Mouse (Mus musculus) neural tube, embryonic 15.5 days (tissue): ENCODE data around the gene Otoa. TPM values are rescaled to one million over a fixed set of nuclear protein-coding genes. Genes with fewer than 3 reads are reported as not detected.

Experiments used
- ATAC-seq: fragments of 200-750 bp; cut with Nextera tagmentation; 2 replicates; pipeline ENCODE4 v1.8.0; 2017; ENCODE audit warnings: mild to moderate bottlenecking, moderate TSS enrichment, moderate library complexity; ENCODE audit not compliant: low FRiP score
- H3K27ac ChIP-seq: fragments of 300-500 bp; sonication (generic); replicated peaks from 2 replicates; pipeline ENCODE4 v1.5.1; 2015; ENCODE audit warnings: mild to moderate bottlenecking, inconsistent platforms
- H3K27me3 ChIP-seq: fragments of 300-500 bp; sonication (generic); replicated peaks from 2 replicates; pipeline ENCODE4 v1.6.1; 2015; ENCODE audit warnings: inconsistent platforms
- H3K36me3 ChIP-seq: fragments of 300-500 bp; sonication (generic); 2 replicates; pipeline ENCODE4 v1.6.1; 2015; ENCODE audit warnings: inconsistent platforms
- H3K4me1 ChIP-seq: fragments of 300-500 bp; sonication (generic); 2 replicates; pipeline ENCODE4 v1.6.1; 2015; ENCODE audit warnings: inconsistent platforms
- H3K4me2 ChIP-seq: fragments of 300-500 bp; sonication (generic); 2 replicates; pipeline ENCODE4 v1.6.1; 2015; ENCODE audit warnings: inconsistent platforms, mild to moderate bottlenecking, moderate library complexity
- H3K4me3 ChIP-seq: fragments of 300-500 bp; sonication (generic); replicated peaks from 2 replicates; pipeline ENCODE4 v1.5.1; 2015; ENCODE audit warnings: mild to moderate bottlenecking, inconsistent platforms
- H3K9ac ChIP-seq: fragments of 300-500 bp; sonication (generic); replicated peaks from 2 replicates; pipeline ENCODE4 v1.6.1; 2015; ENCODE audit warnings: mild to moderate bottlenecking, inconsistent platforms
- H3K9me3 ChIP-seq: fragments of 300-500 bp; sonication (generic); replicated peaks from 2 replicates; pipeline ENCODE4 v1.6.1; 2016; ENCODE audit warnings: inconsistent platforms
- WGBS: fragments of 180-500 bp; shearing (Covaris S2); methylation state at CpG from one replicate; pipeline ENCODE4 v1.1.7; 2015; ENCODE audit warnings: mixed read lengths; 5-methylcytosine and 5-hydroxymethylcytosine counted together
- polyA plus RNA-seq: library from polyadenylated mRNA; unstranded; fragments of >200 nt; fragmentation: Nextera tagmentation; extraction: Ambion mirVana; gene quantifications from 2 replicates; pipeline ENCODE4 v1.2.1, GENCODE M21; 2015

Otoa gene
- polyA plus RNA-seq, 1 experiment from 2014 or later, result 0.31 TPM

DNA sequence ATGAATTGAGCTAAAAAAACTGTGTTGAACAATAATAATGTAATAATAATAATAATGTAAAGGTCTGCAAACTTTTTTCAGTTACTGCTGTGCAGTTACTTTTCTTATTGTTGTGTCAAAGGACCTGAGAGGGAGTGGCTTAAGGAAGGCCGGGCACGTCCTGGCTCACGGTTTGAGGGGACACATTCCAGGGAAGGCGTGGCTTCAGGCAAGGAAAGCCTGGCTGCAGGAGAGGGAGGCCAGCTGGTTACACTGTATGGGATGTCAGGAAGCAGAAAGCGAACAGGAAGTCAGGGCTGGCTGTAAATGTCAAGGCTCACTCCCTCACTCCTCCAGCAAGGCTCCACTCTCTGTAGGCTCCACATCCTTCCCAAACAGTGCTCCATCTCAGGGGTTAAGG is 69.2 kb downstream of the Otoa start:
- no peak overlapping the region for H3K9ac ChIP-seq
- no peak overlapping the region for H3K27ac ChIP-seq
- H3K4me2 ChIP-seq, result no peak overlapping the region
- H3K4me3 ChIP-seq, result no peak overlapping the region
- H3K9me3 ChIP-seq, result no peaks in the 10 kb centered on the region
- WGBS, result 85% methylated on average over 5 of the region's 5 CpGs
- H3K27me3 ChIP-seq, result no peaks in the 10 kb centered on the region
- no peaks in the 10 kb centered on the region for H3K36me3 ChIP-seq
- no peak for ATAC-seq
- no peaks in the 10 kb centered on the region for H3K4me1 ChIP-seq

DNA sequence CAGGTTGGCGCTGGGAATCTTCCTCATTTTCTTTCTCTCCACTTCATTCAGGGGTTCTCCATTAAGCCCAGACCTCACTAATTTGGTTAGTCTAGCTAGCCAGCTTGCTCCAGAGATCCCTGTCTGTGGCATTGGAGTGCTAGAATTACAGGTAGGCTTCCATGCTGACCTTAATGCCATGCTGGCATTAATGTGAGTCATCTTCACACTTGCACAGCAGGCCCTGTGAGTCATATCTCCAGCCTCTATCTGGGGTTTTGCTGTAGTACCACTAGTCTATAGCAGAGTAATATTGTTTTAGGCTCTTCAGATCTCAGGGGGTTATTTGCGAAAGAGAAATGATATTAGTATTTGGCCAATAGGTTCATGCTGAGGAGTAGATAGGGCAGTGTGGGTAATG is 70.7 kb downstream of the Otoa start:
- Histone ChIP-seq H3K4me1 (no peaks in the 10 kb centered on the region), H3K27me3 (no peaks in the 10 kb centered on the region), H3K9ac (no peak overlapping the region), H3K4me2 (no peak overlapping the region), H3K9me3 (no peaks in the 10 kb centered on the region), H3K36me3 (no peaks in the 10 kb centered on the region), H3K4me3 (no peak overlapping the region), H3K27ac (no peak overlapping the region)
- no peak for ATAC-seq
- 99% methylated on average over 2 of the region's 2 CpGs for WGBS

GRCm38 (mm10) chr7:121165616-121166015 is 84.2 kb downstream of the Otoa start:
- no peaks in the 10 kb centered on the region for H3K36me3 ChIP-seq
- ATAC-seq, result no peak
- 0 out of 2 replicates have a peak, but pooled peaks cover 3% of the 10 kb centered on the region for H3K27me3 ChIP-seq
- H3K9me3 ChIP-seq, result no peaks in the 10 kb centered on the region
- H3K9ac ChIP-seq, result no peak overlapping the region
- 35% methylated on average over 1 of the region's 1 CpGs for WGBS
- H3K4me3 ChIP-seq, result no peak overlapping the region
- H3K4me2 ChIP-seq, result no peak overlapping the region
- no peak overlapping the region for H3K27ac ChIP-seq
- H3K4me1 ChIP-seq, result 0 out of 2 replicates have a peak, but pooled peaks cover 5% of the 10 kb centered on the region

- no peaks in the 10 kb centered on the region for H3K36me3 ChIP-seq
These were observed 90.4 kb downstream of the Otoa start for GRCm38 (mm10) chr7:121171888-121172287.

DNA sequence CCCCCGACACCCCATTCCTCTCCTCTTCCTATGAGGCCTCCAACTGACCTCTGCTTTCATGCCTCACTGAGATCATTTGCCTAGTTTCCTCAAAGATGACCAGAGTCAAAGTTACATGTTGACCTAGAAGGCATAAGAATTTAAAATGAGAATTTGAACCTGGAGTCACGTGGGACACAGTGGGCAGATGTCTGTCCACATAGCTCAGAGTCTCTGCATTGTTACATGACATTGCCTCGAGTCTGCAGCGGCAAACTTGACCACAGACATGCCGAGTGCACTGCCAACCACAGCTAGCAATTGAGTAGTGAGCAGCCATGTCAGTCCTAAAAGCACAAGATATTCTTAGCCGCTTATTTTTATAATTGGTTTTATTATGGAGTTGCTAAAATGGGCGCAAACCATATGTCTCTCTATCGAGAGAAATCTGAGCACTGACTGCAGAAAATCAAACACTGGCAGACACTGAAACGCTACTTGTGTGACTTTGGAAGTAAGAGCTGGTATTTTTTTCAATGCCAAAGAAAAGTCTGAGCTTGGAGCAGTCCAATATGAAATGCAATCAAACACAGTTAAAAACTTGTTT is 105.8 kb downstream of the Otoa start:
- Histone ChIP-seq H3K9me3 (no peaks in the 10 kb centered on the region), H3K4me3 (no peak overlapping the region), H3K4me2 (no peak overlapping the region), H3K9ac (no peak overlapping the region), H3K27me3 (no peaks in the 10 kb centered on the region), H3K4me1 (no peaks in the 10 kb centered on the region), H3K36me3 (no peaks in the 10 kb centered on the region), H3K27ac (no peak overlapping the region)
- 88% methylated on average over 9 of the region's 9 CpGs for WGBS
- ATAC-seq, result no peak

More at GRCm38 (mm10) chr7:121171888-121172287, 90.4 kb downstream of the Otoa start:
- no peak for ATAC-seq
- Histone ChIP-seq H3K9ac (no peak overlapping the region), H3K27ac (no peak overlapping the region), H3K9me3 (no peaks in the 10 kb centered on the region), H3K4me2 (no peak overlapping the region), H3K27me3 (no peaks in the 10 kb centered on the region), H3K4me3 (no peak overlapping the region), H3K4me1 (peaks cover 9% of the 10 kb centered on the region; the same call in 1 of the 2 replicates)
- WGBS, result 7% methylated on average over 6 of the region's 6 CpGs

- ATAC-seq, result no peak
- H3K36me3 ChIP-seq, result no peaks in the 10 kb centered on the region
- no peak overlapping the region for H3K4me3 ChIP-seq
- no peaks in the 10 kb centered on the region for H3K27me3 ChIP-seq
- WGBS, result 94% methylated on average over 7 of the region's 7 CpGs
- no peak overlapping the region for H3K27ac ChIP-seq
- H3K4me1 ChIP-seq, result no peaks in the 10 kb centered on the region
- no peak overlapping the region for H3K9ac ChIP-seq
- no peaks in the 10 kb centered on the region for H3K9me3 ChIP-seq
- H3K4me2 ChIP-seq, result no peak overlapping the region
These were observed 107.5 kb downstream of the Otoa start for GRCm38 (mm10) chr7:121188976-121189375.

DNA sequence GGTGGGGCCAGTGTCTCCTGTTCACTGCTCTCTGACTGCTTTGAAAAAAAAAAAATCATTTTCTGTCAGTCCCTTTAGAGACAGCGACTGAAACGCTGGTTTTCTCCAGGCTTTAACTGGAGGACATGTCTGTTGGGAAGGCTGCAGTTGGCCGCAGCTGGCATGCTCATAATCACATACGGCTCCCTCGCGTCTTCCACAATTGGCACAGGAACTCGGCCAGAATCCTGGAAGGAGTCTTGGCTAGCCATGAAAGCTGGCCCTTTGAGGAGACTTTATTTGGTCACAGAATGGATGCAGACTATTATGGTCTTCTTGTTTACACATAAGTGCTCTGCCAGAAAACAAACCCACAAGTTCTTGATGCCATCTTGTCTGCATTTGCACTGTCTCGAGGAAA is 117.5 kb downstream of the Otoa start:
- Histone ChIP-seq H3K4me1 (no peaks in the 10 kb centered on the region), H3K36me3 (no peaks in the 10 kb centered on the region), H3K4me2 (no peak overlapping the region), H3K4me3 (no peak overlapping the region), H3K27ac (no peak overlapping the region), H3K9ac (no peak overlapping the region), H3K27me3 (no peaks in the 10 kb centered on the region), H3K9me3 (no peaks in the 10 kb centered on the region)
- WGBS, result 62% methylated on average over 8 of the region's 8 CpGs
- no peak for ATAC-seq

DNA sequence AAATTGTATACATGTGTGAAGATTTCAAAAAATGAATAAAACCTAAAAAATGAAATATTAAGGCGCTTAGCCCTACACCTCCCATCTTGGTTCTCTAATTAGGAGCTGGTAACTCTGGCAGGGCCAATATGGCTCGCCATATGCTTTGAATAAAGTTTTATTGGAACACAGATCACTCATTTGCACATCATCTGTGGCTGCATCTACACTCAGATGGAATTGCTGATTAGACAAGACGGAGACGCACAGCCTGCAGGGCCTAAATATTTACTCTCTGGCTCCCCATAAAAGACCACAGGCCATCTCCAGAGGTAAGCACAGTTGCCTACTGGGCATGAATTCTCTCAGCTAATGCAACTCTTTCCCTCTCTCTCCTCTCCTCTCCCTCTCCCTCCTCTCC is 130.4 kb downstream of the Otoa start:
- H3K4me1 ChIP-seq, result 0 out of 2 replicates have a peak, but pooled peaks cover 5% of the 10 kb centered on the region
- ATAC-seq, result no peak
- no peak overlapping the region for H3K27ac ChIP-seq
- 75% methylated on average over 4 of the region's 4 CpGs for WGBS
- H3K27me3 ChIP-seq, result no peaks in the 10 kb centered on the region
- H3K9ac ChIP-seq, result no peak overlapping the region
- H3K4me2 ChIP-seq, result no peak overlapping the region
- H3K36me3 ChIP-seq, result no peaks in the 10 kb centered on the region
- H3K9me3 ChIP-seq, result no peaks in the 10 kb centered on the region
- no peak overlapping the region for H3K4me3 ChIP-seq

Other genes with a start within 250 kb of the Otoa start
- gene Eef2k, start 238.8 kb upstream of the Otoa start, polyA plus RNA-seq, result 33.5 and 40.6 TPM in 2 replicates
- gene Polr3e, start 163.9 kb upstream of the Otoa start, polyA plus RNA-seq, result 23.4 and 26.4 TPM in 2 replicates
- 14.0 and 14.5 TPM in 2 replicates for gene Cdr2, start 99.3 kb upstream of the Otoa start, polyA plus RNA-seq
- 0.22 and 0.28 TPM in 2 replicates for gene Mfsd13b, start 99.1 kb upstream of the Otoa start, polyA plus RNA-seq
- 169 and 173 TPM in 2 replicates for gene Mettl9, start 47.2 kb upstream of the Otoa start, polyA plus RNA-seq
- 1.2 and 1.6 TPM in 2 replicates for gene Igsf6, start 7.1 kb upstream of the Otoa start, polyA plus RNA-seq